Mouse (Mus musculus) cerebellum, adult 2 months (tissue): ENCODE data around the gene Mybpc2. TPM values are rescaled to one million over a fixed set of nuclear protein-coding genes. Genes with fewer than 3 reads are reported as not detected.

Experiments
- DNase-seq, 2 experiments: peaks; one replicate each; pipeline ENCODE4 v3.0.0; 2021
- H3K27ac ChIP-seq: fragments of 200-500 bp; 2 replicates; pipeline ENCODE4 v1.5.1; 2012; ENCODE audit warnings: low read length, control low read depth, inconsistent platforms; ENCODE audit not compliant: insufficient read depth
- H3K27me3 ChIP-seq: fragments of 200-500 bp; 2 replicates; pipeline ENCODE4 v1.6.1; 2012; ENCODE audit warnings: inconsistent platforms, mild to moderate bottlenecking, low read length, moderate library complexity; ENCODE audit not compliant: control insufficient read depth, insufficient read depth
- H3K4me1 ChIP-seq: fragments of 200-500 bp; 2 replicates; pipeline ENCODE4 v1.6.1; 2011; ENCODE audit warnings: low read length; ENCODE audit not compliant: control insufficient read depth, insufficient read depth
- H3K4me3 ChIP-seq: fragments of 200-500 bp; replicated peaks from 2 replicates; pipeline ENCODE3; 2011; ENCODE audit warnings: mild to moderate bottlenecking, low read depth, low read length, control low read depth; ENCODE audit not compliant: insufficient read depth
- CTCF ChIP-seq: fragments of 200-500 bp; IDR thresholded peaks from 2 replicates; pipeline ENCODE4 v1.5.1; 2011; ENCODE audit warnings: low read depth, mild to moderate bottlenecking, control low read depth, low read length, moderate library complexity, borderline replicate concordance; ENCODE audit not compliant: insufficient read depth
- POLR2A ChIP-seq: fragments of 200-500 bp; IDR thresholded peaks from 2 replicates; pipeline ENCODE4 v1.6.1; 2011; ENCODE audit warnings: low read length, control low read depth, borderline replicate concordance; ENCODE audit not compliant: insufficient read depth
- WGBS: fragments of 180-500 bp; shearing (Covaris S2); methylation state at CpG from one replicate; pipeline ENCODE4 v1.1.7; 2018; 5-methylcytosine and 5-hydroxymethylcytosine counted together
- polyA plus RNA-seq: library from polyadenylated mRNA; depleted of rRNA; stranded (reverse); fragments of >200 nt; gene quantifications from 2 replicates; pipeline ENCODE4 v1.2.3, GENCODE M21; 2012

Gene Mybpc2
- polyA plus RNA-seq, 1 experiment = 0.18 TPM

- WGBS = 21% methylated on average over 6 of the region's 6 CpGs
These were observed 52.4 kb downstream of the Mybpc2 start for GRCm38 (mm10) chr7:44471880-44472557.

GRCm38 (mm10) chr7:44470696-44471612 lies 53.5 kb downstream of the Mybpc2 start:
- WGBS = 86% methylated on average over 16 of the region's 16 CpGs
- TF ChIP-seq CTCF (no peak), POLR2A (no peak)
- Histone ChIP-seq H3K27ac (no peak overlapping the region), H3K4me1 (peaks cover 47% of the 10 kb centered on the region), H3K4me3 (no peak overlapping the region), H3K27me3 (no peaks in the 10 kb centered on the region)
- peak in 1 of 2 experiments; percentile 27 for DNase-seq

More at GRCm38 (mm10) chr7:44471880-44472557, 52.4 kb downstream of the Mybpc2 start:
- H3K27me3 ChIP-seq = no peaks in the 10 kb centered on the region
- TF ChIP-seq POLR2A (peak; percentile 13; the same call in 1 of the 2 replicates), CTCF (no peak)
- no peak overlapping the region for H3K4me3 ChIP-seq
- H3K27ac ChIP-seq = peak overlapping the region; percentile 42; the same call in 1 of the 2 replicates
- H3K4me1 ChIP-seq = peaks cover 36% of the 10 kb centered on the region
- DNase-seq = peak in 1 of 2 experiments; percentile 38

GRCm38 (mm10) chr7:44469677-44470675 lies 54.5 kb downstream of the Mybpc2 start:
- Histone ChIP-seq H3K27me3 (no peaks in the 10 kb centered on the region), H3K27ac (peak overlapping the region; percentile 25; the same call in 1 of the 2 replicates), H3K4me3 (no peak overlapping the region), H3K4me1 (peaks cover 48% of the 10 kb centered on the region)
- WGBS = 77% methylated on average over 16 of the region's 16 CpGs
- TF ChIP-seq CTCF (no peak), POLR2A (no peak)
- peak in 1 of 2 experiments; percentile 27 for DNase-seq

GRCm38 (mm10) chr7:44468644-44469285 lies 55.7 kb downstream of the Mybpc2 start:
- peak overlapping the region; percentile 32 for H3K27ac ChIP-seq
- TF ChIP-seq CTCF (no peak), POLR2A (no peak)
- H3K27me3 ChIP-seq = no peaks in the 10 kb centered on the region
- DNase-seq = peak in 1 of 2 experiments; percentile 54
- H3K4me3 ChIP-seq = peak overlapping the region; percentile 69
- H3K4me1 ChIP-seq = peaks cover 49% of the 10 kb centered on the region
- WGBS = 13% methylated on average over 15 of the region's 15 CpGs

- WGBS = under 1% methylated on average over 42 of the region's 42 CpGs
- Histone ChIP-seq H3K4me1 (peaks cover 49% of the 10 kb centered on the region), H3K4me3 (peak within 1 kb of the TSS; percentile 69), H3K27me3 (no peaks in the 10 kb centered on the region), H3K27ac (peak within 1 kb of the TSS; percentile 94)
- TF ChIP-seq CTCF (no peak), POLR2A (peak; percentile 67)
- peak; percentile 93 to 98 for DNase-seq
These were observed 56.5 kb downstream of the Mybpc2 start, which contains the start of gene Josd2 for GRCm38 (mm10) chr7:44467811-44468411. TSS of gene Josd2 (plus strand) at chr7:44467980.

- H3K4me3 ChIP-seq = no peak overlapping the region
- peak overlapping the region; percentile 94 for H3K27ac ChIP-seq
- 55% methylated on average over 16 of the region's 16 CpGs for WGBS
- TF ChIP-seq POLR2A (no peak), CTCF (no peak)
- no peaks in the 10 kb centered on the region for H3K27me3 ChIP-seq
- DNase-seq = peak; percentile 48 to 56
- H3K4me1 ChIP-seq = peaks cover 43% of the 10 kb centered on the region
These were observed 57.6 kb downstream of the Mybpc2 start for GRCm38 (mm10) chr7:44466888-44467311.
